Mouse (Mus musculus): ENCODE data around the gene Cul9.

DNA sequence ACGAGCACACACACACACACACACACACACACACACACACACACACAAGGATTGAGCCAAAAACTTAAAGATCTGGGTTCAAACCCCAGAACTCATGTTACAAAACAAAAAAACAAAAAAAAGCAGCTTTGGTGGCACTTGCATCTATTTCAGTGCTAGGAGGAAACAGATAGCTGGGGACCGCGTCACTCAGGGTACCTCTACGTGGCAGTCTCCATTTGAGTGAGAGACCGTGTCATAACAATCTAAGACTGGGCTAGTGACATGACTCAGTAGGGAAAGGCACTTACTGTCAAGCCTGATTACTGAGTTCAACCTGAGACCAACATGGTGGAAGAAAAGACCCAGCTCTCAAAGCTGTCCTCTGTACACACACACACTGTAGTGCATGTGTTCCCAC lies 12.0 kb upstream of the Cul9 start:
- no peak for TF ChIP-seq CTCF (IDR thresholded peaks at IDR 0.05; ENCODE audit: low read depth)
- no peak for TF ChIP-seq EP300 (IDR thresholded peaks at IDR 0.05; ENCODE audit: low read depth)
